Comparison of ENCODE assay signal across 14 mouse cellular contexts in the genomic region with DNA sequence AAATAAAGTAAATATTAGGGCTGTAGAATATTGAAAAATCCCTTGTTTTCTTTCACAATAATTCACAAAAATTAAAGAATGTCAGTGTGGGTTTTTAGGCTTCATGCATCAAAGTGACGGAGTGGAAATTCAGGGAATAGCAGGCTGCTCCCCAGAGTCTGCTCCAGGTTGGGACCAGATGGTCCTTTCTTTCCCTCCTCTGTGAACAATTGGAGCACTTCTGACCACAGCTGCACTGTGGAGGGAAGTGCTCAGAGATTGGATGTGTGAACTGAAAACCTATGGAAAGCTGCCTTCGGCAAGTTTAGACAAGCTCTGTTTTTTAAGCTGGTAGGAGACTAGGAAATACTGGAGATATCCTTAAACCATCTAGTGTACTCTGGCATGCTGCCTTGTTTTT.
DNase-seq lines count a peak whose midpoint lies in the region; ATAC-seq lines count a peak whose summit lies in the region.
"Had no signal": no experiment of that assay in that cellular context is flagged by ENCODE, and none has a peak within 500 bp of the region (broad histone marks: within the 10 kb centered on the region; RNA-seq: fewer than 3 reads in every experiment).

No protein-coding gene starts in this region.

- no peaks in the 10 kb centered on the region for H3K27me3 ChIP-seq in forebrain, embryonic 13.5 days
- no peaks in the 10 kb centered on the region for H3K27me3 ChIP-seq in limb, embryonic 10.5 days (ENCODE audit: low read depth, poor library complexity, severe bottlenecking)
- no peaks in the 10 kb centered on the region for H3K27me3 ChIP-seq in neural tube, embryonic 14.5 days (ENCODE audit: control insufficient read depth, insufficient read depth, low read length)
- H3K27me3 ChIP-seq: heart, embryonic 13.5 days had no signal

- H3K9me3 ChIP-seq in forebrain, embryonic 13.5 days (replicated peaks), result no peaks in the 10 kb centered on the region
- H3K9me3 ChIP-seq in limb, embryonic 10.5 days (replicated peaks), result no peaks in the 10 kb centered on the region
- H3K9me3 ChIP-seq in neural tube, embryonic 14.5 days (ENCODE audit: control insufficient read depth, low read length), result no peaks in the 10 kb centered on the region
- H3K9me3 ChIP-seq: heart, embryonic 13.5 days had no signal

- no peak overlapping the region for H3K4me3 ChIP-seq in forebrain, embryonic 13.5 days
- H3K4me3 ChIP-seq in limb, embryonic 10.5 days, result no peak overlapping the region
- H3K4me3 ChIP-seq in neural tube, embryonic 14.5 days (ENCODE audit: low read depth, low read length), result no peak overlapping the region
- H3K4me3 ChIP-seq: heart, embryonic 13.5 days had no signal

- no peaks in the 10 kb centered on the region for H3K36me3 ChIP-seq in forebrain, embryonic 13.5 days (ENCODE audit: poor library complexity, severe bottlenecking)
- no peaks in the 10 kb centered on the region for H3K36me3 ChIP-seq in limb, embryonic 10.5 days
- H3K36me3 ChIP-seq in neural tube, embryonic 14.5 days (ENCODE audit: control insufficient read depth, insufficient read depth, low read length), result no peaks in the 10 kb centered on the region
- H3K36me3 ChIP-seq: heart, embryonic 13.5 days had no signal

- H3K27ac ChIP-seq in forebrain, embryonic 13.5 days, result no peak overlapping the region
- no peak overlapping the region for H3K27ac ChIP-seq in limb, embryonic 10.5 days
- no peak overlapping the region for H3K27ac ChIP-seq in neural tube, embryonic 14.5 days (ENCODE audit: low read depth, low read length)
- H3K27ac ChIP-seq: heart, embryonic 13.5 days; macrophage had no signal

- H3K4me1 ChIP-seq in forebrain, embryonic 13.5 days, result no peaks in the 10 kb centered on the region
- no peaks in the 10 kb centered on the region for H3K4me1 ChIP-seq in limb, embryonic 10.5 days
- no peaks in the 10 kb centered on the region for H3K4me1 ChIP-seq in neural tube, embryonic 14.5 days (ENCODE audit: control insufficient read depth, insufficient read depth, low read length)
- H3K4me1 ChIP-seq: heart, embryonic 13.5 days had no signal

- no peak for DNase-seq in frontal cortex, postnatal 14 days (ENCODE audit: low spot score in 2 of 2)
- DNase-seq in limb, embryonic 10.5 days (ENCODE audit: low spot score), result peak; percentile 42
- no peak for DNase-seq in thymus, postnatal 0 days (ENCODE audit: low spot score)
- DNase-seq in spleen, postnatal 4 days (ENCODE audit: low spot score in 2 of 2), result no peak
- no peak for DNase-seq in gastrocnemius, adult 18-20 months (ENCODE audit: low spot score)
- DNase-seq: adrenal gland, adult 8-10 months; B cell, adult 2 months; cerebellum, adult 9-10 months; thymus, postnatal 25 days had no signal

- no peak overlapping the region for H3K4me2 ChIP-seq in forebrain, embryonic 13.5 days
- H3K4me2 ChIP-seq in neural tube, embryonic 14.5 days (ENCODE audit: low read depth, low read length), result no peak overlapping the region
- H3K4me2 ChIP-seq: heart, embryonic 13.5 days had no signal

- 43% methylated on average over 2 of the region's 2 CpGs for WGBS in forebrain, embryonic 13.5 days
- WGBS in limb, embryonic 10.5 days, result 50% methylated on average over 2 of the region's 2 CpGs
- WGBS in neural tube, embryonic 14.5 days, result 25% methylated on average over 2 of the region's 2 CpGs

- peak; percentile 74 for ATAC-seq in frontal cortex, adult (ENCODE audit: low TSS enrichment)
- ATAC-seq in forebrain, embryonic 13.5 days, result peak; percentile 96
- peak; percentile 77 for ATAC-seq in neural tube, embryonic 14.5 days (ENCODE audit: low read depth)

- H3K9ac ChIP-seq in forebrain, embryonic 13.5 days, result no peak overlapping the region
- H3K9ac ChIP-seq in neural tube, embryonic 14.5 days (replicated peaks; ENCODE audit: low read depth, low read length), result no peak overlapping the region
- H3K9ac ChIP-seq: heart, embryonic 13.5 days had no signal
